In the genomic region with DNA sequence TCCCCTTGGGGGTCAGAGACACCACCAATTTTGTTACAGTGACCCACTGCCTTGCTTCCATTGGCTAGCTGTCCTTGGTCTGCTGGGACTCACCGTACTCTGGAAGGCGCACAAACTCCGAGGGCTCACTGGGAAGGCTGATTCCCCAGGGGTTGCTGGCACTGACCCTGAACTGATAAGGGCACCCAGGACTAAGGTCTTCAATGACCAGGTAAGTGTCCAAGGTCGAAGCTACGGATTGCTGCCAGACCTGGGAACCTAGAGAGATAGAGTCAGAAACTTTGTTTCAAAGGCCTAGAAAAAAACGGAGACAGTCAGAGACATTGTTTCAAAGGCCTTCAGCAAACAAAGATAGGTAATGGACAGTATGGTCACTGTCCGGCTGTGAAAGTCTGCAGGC, we compare ENCODE assay signal across 11 mouse cellular contexts.
"Had no signal": no experiment of that assay in that cellular context is flagged by ENCODE, and none has a peak within 500 bp of the region (broad histone marks: within the 10 kb centered on the region; RNA-seq: fewer than 3 reads in every experiment).

No protein-coding gene starts in this region.

- DNase-seq: gastrocnemius, postnatal 14 days; gastrocnemius, postnatal 36 days; heart, adult 18-20 months; heart, postnatal 14 days; heart, postnatal 36 days; kidney, adult 18-20 months; kidney, adult 8-10 months; kidney, postnatal 10 days; kidney, postnatal 25 days; kidney, postnatal 4 days; liver, embryonic 13.5 days had no signal
